Mouse (Mus musculus) kidney, adult 10 weeks (tissue): Measurements from ENCODE around the gene Npepps. TPM values are rescaled to one million over a fixed set of nuclear protein-coding genes. Genes with fewer than 3 reads are reported as not detected.

Source experiments
- polyA plus RNA-seq: library from polyadenylated mRNA; stranded (reverse); fragments of 350-450 nt; fragmentation: Illumina TruSeq; extraction: RNeasy Lipid Tissue Mini Kit (QIAGEN cat#74804); gene quantifications from one replicate; pipeline ENCODE4 v1.2.3, GENCODE M21; 2014; ENCODE audit warnings: low read depth, low replicate concordance

Npepps gene
- 90.2 TPM for polyA plus RNA-seq

GRCm38 (mm10) chr11:97280216-97280861 is at the start of gene Npepps:
Npepps (minus strand) TSS chr11:97280638.

GRCm38 (mm10) chr11:97315504-97316503 is 35.4 kb upstream of the Npepps start, which contains the start of gene Mrpl45:
Mrpl45 (plus strand) TSS chr11:97315716.

GRCm38 (mm10) chr11:97187764-97188642 is 92.4 kb downstream of the Npepps start, which contains the start of gene Kpnb1:
Kpnb1 (minus strand) TSS chr11:97187881.

Other genes with a start within 250 kb of the Npepps start
- 0.81 TPM for gene Lrrc46, start 239.2 kb downstream of the Npepps start, polyA plus RNA-seq
- gene Mrpl10, start 239.1 kb downstream of the Npepps start, polyA plus RNA-seq = 18.1 TPM
- not detected for gene Osbpl7, start 230.0 kb downstream of the Npepps start, polyA plus RNA-seq
- gene Tbx21, start 165.3 kb downstream of the Npepps start, polyA plus RNA-seq = not detected
- 0.16 TPM for gene Tbkbp1, start 129.1 kb downstream of the Npepps start, polyA plus RNA-seq
- 79.1 TPM for gene Kpnb1, start 92.8 kb downstream of the Npepps start, polyA plus RNA-seq
- 47.2 TPM for gene Mrpl45, start 35.1 kb upstream of the Npepps start, polyA plus RNA-seq
- gene Gpr179, start 71.4 kb upstream of the Npepps start, polyA plus RNA-seq = 0.04 TPM
- 9.5 TPM for gene Socs7, start 81.9 kb upstream of the Npepps start, polyA plus RNA-seq
- gene Arhgap23, start 134.9 kb upstream of the Npepps start, polyA plus RNA-seq = 1.4 TPM
- gene 4933428G20Rik, start 219.7 kb upstream of the Npepps start, polyA plus RNA-seq = not detected